Mouse (Mus musculus): ENCODE data around the gene Parva.

The Parva gene

DNA sequence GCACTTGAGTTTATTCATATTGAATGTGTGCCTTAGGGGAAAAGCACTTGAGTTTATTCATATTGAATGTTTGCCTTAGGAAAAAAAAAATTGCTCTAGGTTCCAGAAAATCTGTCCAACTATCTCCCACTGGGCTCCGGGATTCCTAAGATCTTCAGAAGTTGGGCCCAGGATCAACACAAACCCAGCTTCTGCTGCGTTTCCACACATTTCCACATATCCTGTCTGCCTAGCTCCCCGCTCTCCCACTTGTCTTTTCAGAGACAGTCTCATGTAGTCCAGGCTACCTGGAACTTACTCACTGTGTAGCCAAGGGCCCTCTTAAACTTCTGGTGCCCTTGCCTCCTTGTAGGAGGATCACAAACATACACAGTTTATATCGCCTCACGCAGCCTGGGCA is 175.7 kb downstream of the Parva start:
- DNase-seq (ENCODE audit: low read depth, low spot score): no peak

DNA sequence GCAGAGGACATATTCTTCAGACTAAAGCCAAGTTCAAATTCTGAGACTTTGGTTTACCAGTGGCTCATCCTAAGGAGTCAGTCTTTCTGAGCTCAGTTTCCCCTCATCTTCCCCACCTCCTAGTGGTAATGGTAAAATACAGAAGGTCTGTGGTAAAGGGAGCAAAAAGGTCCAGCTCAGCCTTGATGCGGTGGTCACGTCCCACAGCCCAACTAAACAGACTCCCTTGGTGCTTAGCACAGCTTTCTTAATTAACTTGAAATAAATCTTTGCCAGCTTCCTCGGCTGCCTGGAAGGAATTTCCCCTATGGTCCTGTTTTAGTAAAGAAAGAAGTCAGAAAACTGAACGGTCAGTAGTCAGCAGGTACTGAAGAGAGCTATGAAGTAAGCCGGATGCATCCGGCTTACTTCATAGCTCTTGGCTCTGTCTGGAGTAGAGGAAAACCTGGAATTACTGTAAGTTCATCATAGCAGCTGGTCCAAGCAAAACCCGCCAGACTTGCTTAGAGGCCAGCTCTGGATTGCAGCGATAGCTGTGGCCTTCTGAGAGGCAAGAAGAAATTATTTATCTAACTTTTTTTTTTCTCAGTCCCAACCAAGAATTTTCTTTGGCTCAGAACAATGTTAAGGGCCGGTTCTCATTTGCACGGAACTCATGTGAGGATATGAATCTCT is 176.3 kb downstream of the Parva start:
- DNase-seq (ENCODE audit: low read depth, low spot score): no peak

DNA sequence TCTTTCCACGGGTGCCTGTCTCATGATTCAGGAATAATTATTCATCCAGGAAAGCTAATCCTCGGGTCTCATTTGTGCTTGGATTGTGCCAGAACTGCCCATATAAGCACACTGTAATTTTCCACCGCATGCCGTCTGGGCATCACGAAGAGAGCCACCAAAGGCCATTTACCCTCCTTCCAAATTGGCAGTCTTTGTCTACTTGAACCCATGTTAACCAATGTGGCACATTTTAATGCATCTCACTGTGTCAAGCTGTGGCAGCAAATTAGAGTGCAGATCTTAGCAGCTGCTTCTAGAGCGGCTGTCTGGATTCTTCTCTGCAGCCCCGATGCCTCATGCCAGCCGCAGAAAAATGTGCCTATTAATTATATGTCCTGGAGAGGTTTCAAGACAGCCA is 176.9 kb downstream of the Parva start:
- DNase-seq (ENCODE audit: low read depth, low spot score): no peak

DNA sequence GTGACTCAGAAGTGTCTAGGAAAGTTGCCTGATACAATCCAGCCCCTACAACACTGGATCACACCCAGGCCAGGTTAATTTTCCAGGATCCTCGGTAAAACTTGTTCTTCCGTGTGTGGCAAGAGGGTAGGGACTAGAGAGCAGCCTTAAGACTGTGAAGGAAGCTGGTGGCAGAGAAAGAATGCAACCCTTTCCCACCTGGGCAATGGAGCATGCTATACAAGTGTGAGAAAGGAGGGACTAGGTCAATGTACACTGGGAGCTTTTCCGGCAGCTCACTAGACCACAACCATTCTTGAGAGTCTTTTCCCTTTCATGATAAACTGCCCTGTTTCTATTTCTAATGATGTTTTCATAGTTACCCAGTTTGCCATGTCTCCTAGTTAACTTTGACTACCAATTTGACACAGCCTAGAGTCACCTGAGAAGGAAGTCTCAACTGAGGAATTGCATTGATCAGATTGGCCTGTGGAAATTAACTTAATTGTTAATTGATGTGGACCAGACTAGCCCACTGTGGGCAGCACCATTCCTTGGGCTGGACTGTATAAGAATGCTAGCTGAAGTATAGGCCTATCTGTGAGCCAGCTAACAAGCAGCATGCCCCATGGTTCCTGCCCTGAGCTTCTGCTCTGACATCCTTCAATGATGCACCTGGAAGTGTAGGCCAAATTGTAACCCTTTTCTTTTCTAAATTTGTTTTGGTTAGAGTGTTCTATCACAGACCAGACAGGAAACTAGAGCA is 186.9 kb downstream of the Parva start:
- no peak for DNase-seq (ENCODE audit: low read depth, low spot score)

DNA sequence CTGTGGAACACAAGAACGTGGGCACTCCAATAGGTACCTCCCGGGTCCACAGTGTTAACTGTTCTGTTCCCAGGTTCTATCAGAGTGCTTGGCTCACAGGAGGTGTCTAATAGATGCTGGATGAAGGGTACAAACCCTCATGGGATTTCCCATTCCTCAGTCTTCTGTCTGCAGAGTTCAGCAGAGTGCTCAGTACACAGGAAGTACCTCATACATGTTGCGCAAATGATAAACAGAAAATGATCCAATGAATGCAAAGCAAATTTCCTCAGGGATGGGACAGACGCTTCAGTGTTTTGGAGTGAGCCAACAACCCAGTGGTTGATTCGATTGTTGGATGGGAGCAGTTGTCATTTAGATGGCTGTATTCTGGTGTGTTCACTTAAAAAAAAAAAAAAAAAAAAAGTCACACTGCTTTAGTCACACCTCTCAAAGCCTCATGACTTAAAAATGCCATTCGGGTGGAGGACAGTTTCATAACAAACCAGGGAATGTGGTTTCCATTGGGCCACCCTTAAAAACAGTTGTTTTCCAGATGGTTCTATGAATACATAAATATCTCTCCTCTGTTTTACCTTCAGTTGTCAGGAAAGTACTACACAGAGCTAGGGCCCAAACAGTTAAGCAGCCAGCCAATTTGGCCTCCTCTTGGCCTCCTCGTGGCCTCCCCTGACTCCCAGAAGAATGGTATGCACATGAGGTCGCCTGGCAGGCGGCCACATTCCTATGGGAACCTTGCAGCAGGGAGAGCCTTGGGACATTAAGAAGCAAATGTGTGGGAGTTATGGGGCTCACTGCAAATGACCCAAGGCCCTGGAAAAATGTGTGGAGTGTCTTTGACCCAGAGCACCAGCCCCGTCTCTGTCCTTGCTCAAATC is 187.7 kb downstream of the Parva start:
- no peak for DNase-seq (ENCODE audit: low read depth, low spot score)

GRCm38 (mm10) chr7:112620322-112621179 is 193.2 kb downstream of the Parva start:
- DNase-seq (ENCODE audit: low read depth, low spot score): peak; percentile 12

GRCm38 (mm10) chr7:112627481-112627880 is 200.2 kb downstream of the Parva start:
- DNase-seq (ENCODE audit: low read depth, low spot score): no peak

- DNase-seq (ENCODE audit: low read depth, low spot score): no peak
Observed at GRCm38 (mm10) chr7:112634505-112635213, 207.4 kb downstream of the Parva start.

DNA sequence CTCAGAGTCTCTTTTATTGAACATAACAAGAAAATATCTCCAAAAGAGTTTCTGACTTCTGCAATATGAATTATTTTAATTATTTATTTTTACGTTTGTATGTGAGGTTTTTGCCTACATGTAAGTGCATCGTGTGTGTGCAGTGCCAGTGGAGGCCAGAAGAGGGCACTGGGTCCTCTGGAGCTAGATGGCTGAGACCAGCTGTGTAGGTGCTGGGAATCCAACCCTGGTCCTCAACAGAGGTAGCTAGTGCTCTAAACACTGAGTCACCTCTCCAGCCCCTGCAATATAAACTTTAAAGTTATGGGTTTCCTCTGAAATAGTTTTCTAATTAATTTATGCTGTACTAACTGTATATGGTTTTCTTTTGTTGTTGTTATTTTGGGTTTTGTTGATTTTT is 208.6 kb downstream of the Parva start:
- DNase-seq (ENCODE audit: low read depth, low spot score): no peak
